Mouse (Mus musculus) megakaryocyte, embryonic 14.5 days (primary cell): Measurements from ENCODE around the gene H6pd.

Source experiments
- FLI1 ChIP-seq: IDR thresholded peaks from 2 replicates; pipeline ENCODE4 v1.6.1; 2012; ENCODE audit warnings: low read length, inconsistent platforms, mixed read lengths
- GATA1 ChIP-seq: IDR thresholded peaks from 3 replicates; pipeline ENCODE4 v1.6.1; 2012; ENCODE audit warnings: mixed read lengths, low read length, inconsistent platforms, borderline replicate concordance

- TF ChIP-seq FLI1 (no peak), GATA1 (no peak)
Measured at GRCm38 (mm10) chr4:150001221-150001860, 7.5 kb downstream of the H6pd start.
